Mouse (Mus musculus) mouse embryonic stem cell (cell line): Measurements from ENCODE around the gene Krt84.
"Not testable (repeated sequence)": the region's sequence is repeated elsewhere in the genome, so short reads cannot be mapped to it uniquely, and the experiment has no call there.

Experiments used
- in situ Hi-C, 2 experiments: fragments of 300-500 bp; cut with MboI; formaldehyde crosslinking; loops; 1 replicate in 1 of 2; 3 replicates in 1 of 2; pipeline ENCODE4 v1.14.3; 2019 to 2020; ENCODE audit warnings: low sequenced_read_pairs in 2 of 2, low pct_unique_long_range_greater_than_20kb in 1 of 2, mixed read lengths in 1 of 2; ENCODE audit not compliant: unreplicated experiment in 1 of 2

The Krt84 gene

DNA sequence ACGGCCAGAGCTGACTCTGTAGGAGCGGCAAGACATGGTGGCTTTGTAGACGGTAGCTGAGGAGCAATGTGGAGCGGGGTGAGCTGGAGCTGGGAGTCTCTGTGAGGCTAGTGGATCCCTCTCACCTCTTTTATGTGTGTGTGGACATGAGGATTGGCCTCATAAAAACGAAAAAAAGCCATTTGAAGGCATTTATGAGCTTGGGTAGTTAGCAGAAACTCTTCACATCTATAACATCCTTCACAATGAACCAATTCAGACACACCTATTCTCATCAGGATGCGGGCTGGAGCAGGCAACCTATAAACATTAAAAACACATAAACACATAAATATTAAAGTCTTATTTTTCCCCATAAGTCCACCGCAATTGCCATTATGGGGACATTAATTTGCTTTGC, at the start of gene Krt84:
Krt84 (minus strand) TSS at position 101 of the 400 bp plus-strand sequence.
- in situ Hi-C loops, result no loop called here

DNA sequence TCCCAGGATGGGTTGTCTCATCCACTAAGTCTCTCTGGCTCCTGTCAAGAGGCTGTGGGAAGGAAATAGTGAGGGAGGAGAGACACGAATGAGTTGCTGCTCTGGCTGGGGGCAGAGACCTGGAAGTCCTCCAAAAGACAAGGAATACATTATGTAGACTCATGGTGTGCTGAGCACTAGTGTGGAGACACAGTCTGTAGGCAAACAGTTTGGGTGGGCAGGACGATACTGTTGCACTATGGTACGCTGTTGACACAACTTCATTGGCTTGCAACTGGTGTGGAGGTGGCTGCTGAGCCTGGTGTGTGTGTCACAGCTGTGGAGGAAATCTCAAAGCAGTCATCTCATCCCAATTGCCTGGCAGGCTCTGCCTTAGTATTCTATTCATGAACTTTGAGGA, 49.1 kb upstream of the Krt84 start:
- in situ Hi-C loops, result no loop called here

DNA sequence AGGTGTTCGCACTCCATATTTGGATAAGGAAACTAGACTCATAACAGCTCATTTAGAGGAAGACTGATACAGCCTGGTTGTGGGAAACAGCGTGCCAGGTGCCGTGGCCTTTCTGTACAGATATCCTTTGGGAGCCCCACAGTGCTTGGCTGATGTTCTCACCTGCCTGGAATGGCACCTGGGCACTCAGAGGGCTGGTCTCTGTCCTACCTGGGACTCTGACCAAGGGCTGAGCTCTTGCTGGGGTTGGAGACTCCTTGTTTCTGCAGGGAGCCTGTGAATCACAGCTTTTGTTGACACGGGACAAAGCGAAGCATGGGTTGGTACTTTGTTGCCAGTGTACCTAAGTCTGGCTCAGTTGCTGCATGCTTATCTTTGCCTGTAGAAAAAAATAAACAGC, 42.9 kb upstream of the Krt84 start:
- in situ Hi-C loops, result no loop called here

DNA sequence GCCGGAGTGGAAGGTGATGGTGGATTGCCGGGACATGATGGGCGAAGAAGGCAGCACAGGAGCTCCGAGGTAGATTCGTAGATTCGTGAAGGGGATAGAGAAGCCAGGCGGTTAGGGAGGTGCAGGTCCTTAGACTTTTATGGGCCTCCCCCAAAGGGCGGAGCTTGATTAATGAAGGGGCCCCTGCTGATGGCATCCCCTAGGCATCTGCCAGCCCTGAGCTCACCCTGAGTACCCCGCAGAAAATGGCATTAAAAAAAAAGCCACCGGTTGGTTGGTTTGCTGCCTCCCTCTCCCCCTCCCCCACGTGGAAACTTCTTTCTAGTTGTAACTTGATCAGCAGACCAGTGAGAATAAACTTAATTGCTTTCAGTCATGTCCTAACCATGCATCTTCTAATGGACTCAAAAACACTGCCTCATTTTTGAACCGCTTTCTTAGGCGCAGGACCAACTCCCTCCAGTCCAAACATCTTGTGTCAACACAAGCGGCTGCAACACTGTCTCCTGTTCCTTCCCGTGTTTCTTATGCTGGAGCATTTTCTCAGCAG, 41.3 kb upstream of the Krt84 start, which contains the start of gene Krt75:
Krt75 (minus strand) TSS at position 109 of the 550 bp plus-strand sequence.
- in situ Hi-C loops, result no loop called here

DNA sequence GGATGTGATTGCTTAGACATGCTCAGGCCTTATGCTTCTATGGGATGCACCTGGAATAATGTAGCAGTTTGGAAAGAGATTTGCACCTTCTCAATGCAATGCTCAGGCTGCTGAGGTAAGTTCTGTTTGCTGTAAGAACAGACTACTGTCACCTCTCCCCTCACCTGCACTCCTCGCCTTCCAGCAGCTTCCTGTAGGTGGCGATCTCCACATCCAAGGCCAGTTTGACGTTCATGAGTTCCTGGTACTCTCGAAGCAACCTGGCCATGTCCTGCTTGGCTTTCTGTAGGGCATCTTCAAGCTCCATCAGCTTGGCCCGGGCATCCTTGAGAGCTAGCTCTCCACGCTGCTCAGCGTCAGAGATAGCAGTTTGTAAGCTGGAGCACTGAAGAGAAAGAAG, 35.2 kb upstream of the Krt84 start:
- in situ Hi-C loops, result no loop called here

DNA sequence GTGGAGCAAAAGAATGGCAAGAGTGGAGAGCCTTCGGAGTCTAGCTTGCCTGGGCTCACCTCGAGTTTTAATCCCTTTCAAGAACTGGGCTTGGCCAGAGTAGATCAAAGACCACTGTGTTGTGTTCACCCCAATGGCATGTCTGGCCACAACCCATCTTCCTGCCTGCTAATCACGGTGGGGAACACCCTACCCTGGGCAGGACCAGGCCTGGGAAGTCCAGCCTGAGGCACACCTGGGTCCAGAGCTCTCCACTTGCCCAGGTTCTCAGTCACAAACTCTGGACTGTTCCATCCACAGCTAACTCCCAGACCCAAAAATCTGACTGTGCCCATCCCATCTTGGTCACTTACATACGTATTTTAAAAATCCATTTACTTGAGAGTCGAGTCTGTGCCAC, 30.2 kb upstream of the Krt84 start, which contains the start of gene Krt90:
Krt90 (minus strand) TSS at position 101 of the 400 bp plus-strand sequence.
- in situ Hi-C loops, result no loop called here

DNA sequence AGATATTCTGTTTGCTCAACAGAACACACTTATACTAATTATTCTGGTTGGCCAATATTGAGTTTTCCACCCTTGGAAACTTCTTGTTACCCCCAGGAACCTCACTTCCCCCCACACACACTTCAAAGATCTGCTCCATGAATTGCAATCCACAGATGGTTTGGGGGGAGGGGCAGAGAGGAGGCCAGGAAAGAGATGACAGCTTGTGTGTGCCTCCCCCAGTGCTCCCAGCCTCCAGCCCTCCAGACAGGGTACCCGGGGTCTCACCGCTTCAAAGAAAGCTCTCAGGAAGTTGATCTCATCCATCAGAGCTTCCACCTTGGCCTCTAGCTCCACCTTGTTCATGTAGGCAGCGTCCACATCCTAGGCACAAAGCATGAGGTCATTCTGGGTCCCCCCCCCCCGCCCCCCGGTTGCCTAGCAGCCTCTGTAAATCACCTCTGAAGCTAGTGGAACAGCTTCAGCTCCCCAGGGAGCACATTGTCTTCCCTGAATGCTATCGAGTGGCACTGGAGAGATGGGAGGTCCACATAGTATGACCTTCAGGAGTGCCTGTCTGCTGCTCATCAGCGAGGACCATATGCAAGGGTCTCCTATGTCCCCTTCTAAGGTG, 25.5 kb upstream of the Krt84 start:
- in situ Hi-C loops, result no loop called here

DNA sequence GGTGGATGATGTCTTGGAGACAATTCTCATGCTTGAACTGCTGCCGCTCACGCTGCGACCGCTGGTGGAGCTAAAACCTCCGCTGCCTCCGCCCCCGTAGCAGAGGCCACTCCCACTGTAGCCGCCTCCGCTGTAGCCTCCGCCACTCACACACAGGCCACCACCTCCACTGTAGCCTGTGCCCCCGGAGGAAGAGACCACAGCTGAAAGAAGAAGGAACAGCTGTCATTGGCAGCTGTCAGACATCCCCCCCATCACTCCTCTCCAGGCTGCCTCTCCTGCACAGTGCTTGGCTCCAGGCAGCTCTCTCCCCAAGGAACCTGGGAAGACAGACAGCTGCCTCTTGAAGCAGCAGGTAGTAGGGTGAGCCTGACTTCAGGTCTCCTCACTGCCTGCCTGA, 20.5 kb upstream of the Krt84 start:
- in situ Hi-C loops, result no loop called here

DNA sequence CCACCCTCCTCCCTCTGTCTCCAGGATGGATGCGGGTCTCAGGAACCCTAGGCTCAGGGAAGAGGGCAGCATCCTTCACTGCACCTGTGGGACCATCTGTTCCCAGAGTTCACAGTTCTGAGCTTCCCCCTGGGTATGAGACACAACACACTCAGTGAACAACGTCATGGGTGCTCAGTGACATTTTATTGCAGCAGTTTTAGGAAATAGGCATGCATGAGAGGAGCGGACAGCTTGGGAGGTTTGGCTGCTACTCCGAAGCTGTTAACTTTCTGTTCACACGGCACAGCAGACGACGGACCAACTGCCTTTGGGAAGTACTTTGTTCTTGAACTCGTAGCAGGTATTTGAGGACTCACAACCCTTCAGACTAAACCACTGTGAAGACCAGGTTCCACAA, 19.6 kb upstream of the Krt84 start:
- in situ Hi-C loops, result no loop called here

DNA sequence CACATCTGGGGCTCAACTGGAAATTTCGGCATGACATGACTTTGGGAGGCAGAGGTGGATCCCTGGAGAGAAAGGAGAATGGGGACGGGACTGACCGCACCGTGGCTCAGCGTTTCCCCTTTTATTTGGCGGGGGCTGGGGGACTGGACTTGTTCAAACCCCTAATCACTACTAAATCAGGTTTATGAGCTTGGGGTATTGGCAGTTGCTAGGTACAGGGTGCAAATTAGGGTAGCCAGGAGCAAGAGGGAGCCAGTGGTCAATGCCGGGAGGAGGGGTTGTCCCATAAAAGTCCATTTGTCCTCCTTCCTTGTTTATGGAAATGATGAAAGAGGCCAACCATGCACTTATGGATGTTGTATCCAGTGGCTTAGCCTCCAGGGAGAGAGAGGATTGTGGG, 17.9 kb upstream of the Krt84 start, which contains the start of gene Krt82:
Krt82 (minus strand) TSS at position 101 of the 400 bp plus-strand sequence.
- in situ Hi-C loops, result no loop called here

DNA sequence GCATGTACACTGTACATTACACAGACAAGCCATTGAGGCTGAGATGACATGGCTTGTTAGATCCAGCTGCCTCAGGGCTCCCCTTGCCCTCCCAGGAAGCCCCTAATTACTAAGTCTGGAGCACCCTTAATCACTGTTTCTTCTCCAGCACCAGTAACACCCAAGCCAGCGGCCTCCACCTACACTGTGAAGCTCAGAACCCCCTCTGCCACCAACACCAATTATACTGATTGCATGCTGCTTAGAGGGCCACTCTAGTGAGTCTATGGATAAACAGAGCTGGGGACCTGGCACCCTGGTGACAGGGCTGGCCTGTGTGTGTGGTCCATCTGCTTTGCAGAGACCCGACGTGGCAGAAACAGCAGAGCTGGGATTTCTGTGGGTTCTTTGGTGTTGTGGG, 11.9 kb upstream of the Krt84 start:
- in situ Hi-C loops, result no loop called here

DNA sequence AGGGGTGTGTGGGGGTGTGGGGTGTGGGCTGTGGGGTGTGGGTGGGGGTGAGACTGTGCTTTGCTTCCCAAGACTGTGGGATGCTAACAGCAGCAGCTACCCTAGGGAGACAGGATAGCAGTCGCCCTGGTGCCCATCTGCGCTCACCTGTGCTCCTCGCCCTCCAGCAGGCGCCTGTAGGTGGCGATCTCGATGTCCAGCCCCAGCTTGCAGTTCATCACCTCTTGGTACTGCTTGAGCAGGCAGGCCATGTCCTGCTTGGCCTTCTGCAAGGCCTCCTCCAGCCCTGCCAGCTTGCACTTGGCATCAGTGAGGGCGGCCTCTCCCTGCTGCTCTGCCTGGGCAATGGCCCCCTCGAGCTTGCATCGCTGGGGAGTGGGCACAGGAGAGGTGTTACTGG, 9.9 kb upstream of the Krt84 start:
- in situ Hi-C loops, result no loop called here

DNA sequence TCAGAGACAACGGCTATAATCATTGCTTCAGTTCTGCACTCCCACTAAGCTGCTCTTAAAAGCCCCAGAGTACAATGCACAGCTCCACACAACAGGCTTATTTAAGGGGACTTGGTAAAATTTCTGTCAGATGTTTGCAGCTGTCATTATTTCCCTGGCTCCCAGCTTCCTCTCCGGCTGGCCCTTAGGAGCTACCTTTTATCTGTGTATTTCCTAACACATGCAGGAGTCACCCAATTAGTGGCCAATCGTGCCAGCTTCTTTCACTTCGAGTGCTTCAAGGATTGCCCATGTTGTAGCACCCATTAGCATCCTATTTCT, 5.9 kb upstream of the Krt84 start:
- in situ Hi-C loops, result no loop called here

DNA sequence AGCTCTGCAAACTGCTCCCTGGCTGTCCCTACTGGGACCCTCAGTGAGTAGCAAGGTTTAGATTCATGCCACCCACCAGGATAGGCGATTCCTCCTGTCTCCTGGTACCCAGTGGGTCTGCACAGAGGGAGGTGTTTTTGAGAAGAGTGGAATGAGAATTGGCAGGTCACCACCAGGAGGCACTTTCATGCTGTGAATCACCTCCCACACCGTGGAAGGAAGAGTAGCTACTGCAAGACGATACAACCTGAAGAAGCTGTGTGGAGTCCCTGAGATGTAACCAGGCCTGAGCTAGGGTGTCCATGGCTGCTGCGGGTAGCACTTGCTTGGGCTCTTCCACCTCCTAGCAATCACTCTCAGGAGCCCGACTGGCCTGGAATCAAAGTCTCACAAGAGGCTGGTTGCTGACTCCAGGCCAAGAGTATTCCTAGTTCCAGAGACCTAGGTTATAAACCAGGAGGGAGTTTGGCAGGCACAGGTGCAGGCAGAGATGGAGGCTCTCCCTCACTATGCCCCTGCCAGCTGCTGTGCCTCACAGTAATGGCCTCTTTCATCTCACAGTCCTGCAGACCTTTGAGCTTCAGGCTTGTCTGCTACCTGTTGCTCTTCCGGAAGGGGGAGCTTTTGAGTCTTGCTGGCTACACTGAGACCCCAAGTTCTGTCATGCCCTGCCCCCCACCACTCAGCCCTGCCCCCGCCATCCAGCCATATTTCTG, 5.4 kb upstream of the Krt84 start:
- in situ Hi-C loops, result no loop called here

DNA sequence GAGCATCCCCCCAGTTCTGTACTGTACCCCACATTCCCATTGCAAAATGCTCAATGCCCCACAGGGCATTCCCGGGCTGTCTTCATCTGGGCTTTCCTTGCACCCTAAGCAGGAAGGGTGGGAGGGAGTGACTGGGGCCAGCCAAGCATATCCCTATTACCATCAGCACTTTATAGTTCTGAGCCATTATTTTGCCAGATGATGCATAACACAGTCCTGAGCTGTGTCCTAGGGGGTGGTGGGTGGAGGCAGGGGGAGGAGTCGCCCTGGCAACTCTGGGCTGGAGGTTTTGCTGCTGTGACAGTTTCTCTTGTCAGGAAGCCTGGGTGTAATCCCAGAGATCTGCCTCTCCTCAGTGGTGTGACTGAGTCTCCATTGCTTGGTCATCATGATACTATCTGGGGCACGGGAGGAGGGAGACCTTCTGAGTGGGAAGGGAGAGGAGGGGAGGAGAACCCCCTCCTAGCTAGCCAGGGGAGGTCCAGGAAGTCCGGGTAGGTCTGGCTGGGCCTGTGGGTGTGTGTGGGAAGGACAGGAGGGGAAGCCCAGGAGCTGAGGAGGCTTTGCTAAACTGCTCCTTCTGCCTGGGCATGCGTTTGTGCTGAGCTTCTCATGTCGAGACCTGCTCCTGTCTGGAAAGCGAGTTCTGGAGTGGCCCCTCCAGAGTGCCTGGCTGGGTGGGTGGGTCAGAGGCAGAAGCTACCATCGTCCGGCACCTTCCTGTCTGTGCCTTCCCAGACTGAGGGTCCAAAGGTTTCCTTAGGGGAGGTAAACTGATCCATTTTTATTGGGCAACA, 3.6 kb upstream of the Krt84 start:
- in situ Hi-C loops, result no loop called here

DNA sequence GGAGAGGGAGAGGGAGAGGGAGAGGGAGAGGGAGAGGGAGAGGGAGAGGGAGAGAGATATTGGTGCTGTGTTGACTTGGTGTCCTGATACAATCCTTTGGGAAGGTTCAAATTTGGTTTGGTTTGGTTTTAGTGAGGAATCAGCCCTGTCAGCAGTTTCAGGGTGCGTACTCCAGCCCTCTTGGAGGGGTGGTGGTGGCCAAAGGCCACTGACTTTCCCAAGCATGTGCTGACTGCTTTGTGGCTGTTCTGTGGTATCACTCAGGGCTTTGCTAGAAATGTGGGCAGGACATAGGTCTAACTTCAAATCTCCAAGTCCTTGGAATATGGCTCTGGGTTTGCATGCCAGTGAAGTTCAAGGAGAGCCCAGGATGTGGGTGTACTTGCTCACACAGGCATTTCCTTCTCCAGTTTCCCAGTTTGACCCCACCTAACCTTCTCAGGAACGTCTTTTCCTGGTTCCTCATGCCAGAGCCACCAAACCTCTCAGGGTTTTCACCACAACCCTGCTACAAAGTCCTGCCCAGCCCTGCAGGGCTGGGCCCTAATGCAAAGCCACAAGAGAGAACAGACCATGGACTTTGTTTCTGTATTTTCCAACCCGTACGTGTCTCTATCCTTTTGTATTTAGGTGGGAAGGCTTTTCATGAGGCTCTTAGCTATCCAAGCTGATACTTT, 9.9 kb downstream of the Krt84 start:
- in situ Hi-C loops, result loop anchor here in 1 of 2 experiments (10.0 kb wide), 1 partner anchor 452 kb away; no protein-coding TSS in a partner anchor

DNA sequence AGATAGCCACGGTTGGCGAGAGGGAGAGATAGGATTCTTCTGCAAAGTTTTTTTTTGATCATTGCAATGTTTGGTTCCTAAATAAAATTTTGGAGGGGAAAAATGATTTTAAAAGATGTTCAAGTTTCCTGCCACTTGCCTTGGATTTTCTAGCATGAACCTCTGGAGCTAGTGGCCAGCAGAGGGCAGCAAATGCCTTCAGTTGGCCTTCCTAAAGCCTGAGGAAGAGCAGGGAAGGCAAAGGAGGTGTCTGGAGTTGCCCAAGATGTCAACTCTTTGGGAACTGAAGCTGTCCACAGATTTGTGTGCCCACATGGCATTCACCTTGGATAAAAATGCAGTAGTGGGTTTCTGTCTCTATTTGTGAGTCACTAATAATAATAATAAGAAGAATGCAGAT, 12.8 kb downstream of the Krt84 start:
- in situ Hi-C loops, result loop anchor here in 1 of 2 experiments (10.0 kb wide), 1 partner anchor 455 kb away; no protein-coding TSS in a partner anchor

DNA sequence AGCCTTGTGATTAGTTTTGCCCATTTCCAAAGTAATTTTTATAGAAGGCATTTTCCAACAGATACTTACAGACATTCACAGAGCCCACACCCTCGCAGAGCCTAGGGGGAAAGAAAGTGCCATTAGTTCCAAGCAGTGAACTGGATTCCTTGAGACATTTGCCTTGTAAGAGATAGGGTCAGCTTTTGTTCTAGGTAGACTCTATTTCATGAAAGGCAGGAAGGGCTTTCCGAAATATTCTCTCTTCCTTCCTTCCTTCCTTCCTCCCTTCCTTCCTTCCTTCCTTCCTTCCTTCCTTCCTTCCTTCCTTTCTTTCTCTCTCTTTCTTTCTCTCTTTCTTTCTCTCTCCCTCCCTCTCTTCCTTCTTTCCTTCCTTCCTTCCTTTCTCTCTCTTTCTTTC, 15.5 kb downstream of the Krt84 start, which contains the start of gene Gm49425:
Gm49425 (minus strand) TSS at position 101 of the 400 bp plus-strand sequence.
- in situ Hi-C loops, result not testable (repeated sequence)
